Mouse (Mus musculus) neural tube, embryonic 15.5 days (tissue): ENCODE results near the gene Akap1. TPM values are rescaled to one million over a fixed set of nuclear protein-coding genes. Genes with fewer than 3 reads are reported as not detected.

Experiments used
- polyA plus RNA-seq: library from polyadenylated mRNA; unstranded; fragments of >200 nt; fragmentation: Nextera tagmentation; extraction: Ambion mirVana; gene quantifications from 2 replicates; pipeline ENCODE4 v1.2.1, GENCODE M21; 2015

The Akap1 gene
- polyA plus RNA-seq, 1 experiment from 2014 or later: 27.6 TPM

Other genes starting within 250 kb of the Akap1 start
- gene Msi2, start 146.1 kb downstream of the Akap1 start, polyA plus RNA-seq: 17.3 and 20.7 TPM in 2 replicates
- 29.6 and 35.0 TPM in 2 replicates for gene Scpep1, start 90.9 kb upstream of the Akap1 start, polyA plus RNA-seq
- gene Elobl, start 102.3 kb upstream of the Akap1 start, polyA plus RNA-seq: not detected in 2 replicates
- gene Coil, start 105.7 kb upstream of the Akap1 start, polyA plus RNA-seq: 26.0 and 28.5 TPM in 2 replicates
- 5.5 and 13.7 TPM in 2 replicates for gene Trim25, start 134.8 kb upstream of the Akap1 start, polyA plus RNA-seq
- gene Dgke, start 202.3 kb upstream of the Akap1 start, polyA plus RNA-seq: 16.0 and 17.5 TPM in 2 replicates
- gene Gm525, start 209.3 kb upstream of the Akap1 start, polyA plus RNA-seq: 9.3 TPM in 1 of 2 replicates, not detected in the other